Mouse (Mus musculus): ENCODE measurements around the gene Lrrc38. TPM values are rescaled to one million over a fixed set of nuclear protein-coding genes. Genes with fewer than 3 reads are reported as not detected.

The Lrrc38 gene
- total RNA-seq, 2 experiments from 2014 or later, result 18.6 to 24.2 TPM

GRCm38 (mm10) chr4:143350047-143351015 lies 774 bp downstream of the Lrrc38 start:
- DNase-seq, result peak; percentile 34

- DNase-seq, result peak; percentile 15
Measured at GRCm38 (mm10) chr4:143352301-143352700, 2.7 kb downstream of the Lrrc38 start.

- DNase-seq, result no peak
Measured at GRCm38 (mm10) chr4:143361520-143361919, 12.0 kb downstream of the Lrrc38 start.

- no peak for DNase-seq
Measured at GRCm38 (mm10) chr4:143366415-143367041, 17.0 kb downstream of the Lrrc38 start.

GRCm38 (mm10) chr4:143379480-143379879 lies 29.9 kb downstream of the Lrrc38 start:
- no peak for DNase-seq

- DNase-seq, result no peak
Measured at GRCm38 (mm10) chr4:143379931-143380715, 30.6 kb downstream of the Lrrc38 start.

- peak; percentile 58 for DNase-seq
Measured at GRCm38 (mm10) chr4:143380716-143381004, 31.1 kb downstream of the Lrrc38 start.

GRCm38 (mm10) chr4:143382163-143382562 lies 32.6 kb downstream of the Lrrc38 start:
- no peak for DNase-seq

GRCm38 (mm10) chr4:143383646-143384045 lies 34.1 kb downstream of the Lrrc38 start:
- DNase-seq, result no peak

GRCm38 (mm10) chr4:143388955-143389702 lies 39.6 kb downstream of the Lrrc38 start:
- peak; percentile 53 for DNase-seq

- DNase-seq, result no peak
Measured at GRCm38 (mm10) chr4:143394181-143394580, 44.6 kb downstream of the Lrrc38 start, which contains the start of gene Pramel1. Gene Pramel1 (plus strand): TSS chr4:143394428.

- DNase-seq, result no peak
Measured at GRCm38 (mm10) chr4:143411566-143412218, 62.1 kb downstream of the Lrrc38 start.

- DNase-seq, result peak; percentile 82
Measured at GRCm38 (mm10) chr4:143412219-143413092, 62.9 kb downstream of the Lrrc38 start, which contains the start of gene Pramef8. Gene Pramef8 (plus strand): TSS chr4:143412426.

- no peak for DNase-seq
Measured at GRCm38 (mm10) chr4:143413621-143414020, 64.1 kb downstream of the Lrrc38 start.

GRCm38 (mm10) chr4:143414121-143414520 lies 64.6 kb downstream of the Lrrc38 start:
- DNase-seq, result no peak

Other genes starting within 250 kb of the Lrrc38 start
- gene Prdm2, start 136.8 kb upstream of the Lrrc38 start, total RNA-seq (2021), result 10 to 100 TPM; 20.4 to 25.9 TPM
- gene Pdpn, start 50.2 kb upstream of the Lrrc38 start, total RNA-seq (2021), result 10 to 100 TPM; 23.1 to 28.3 TPM
- gene Pramel1, start 44.7 kb downstream of the Lrrc38 start, total RNA-seq (2021), result under 1 TPM; 0.19 to 0.25 TPM
- gene Pramef8, start 62.7 kb downstream of the Lrrc38 start, total RNA-seq (2021), result 1 to 10 TPM; 7.3 TPM
- not detected for gene Oog4, start 100.6 kb downstream of the Lrrc38 start, total RNA-seq (2021)
- gene Gm13043, start 161.6 kb downstream of the Lrrc38 start, total RNA-seq (2021), result not detected
- gene Gm13040, start 186.2 kb downstream of the Lrrc38 start, total RNA-seq (2021), result not detected
- gene BC080695, start 201.9 kb downstream of the Lrrc38 start, total RNA-seq (2021), result not detected
- gene Gm13057, start 202.0 kb downstream of the Lrrc38 start, total RNA-seq (2021), result not detected

Measured in gastrocnemius, postnatal 10 days (tissue).